Mouse (Mus musculus): ENCODE measurements around the gene Itih4. TPM values are rescaled to one million over a fixed set of nuclear protein-coding genes. Genes with fewer than 3 reads are reported as not detected.

The Itih4 gene
- not detected for polyA plus RNA-seq (2017; shearing (Covaris generic))

GRCm38 (mm10) chr14:30886204-30886603 lies at the start of gene Itih4:
Gene Itih4 (plus strand): TSS chr14:30886476.

DNA sequence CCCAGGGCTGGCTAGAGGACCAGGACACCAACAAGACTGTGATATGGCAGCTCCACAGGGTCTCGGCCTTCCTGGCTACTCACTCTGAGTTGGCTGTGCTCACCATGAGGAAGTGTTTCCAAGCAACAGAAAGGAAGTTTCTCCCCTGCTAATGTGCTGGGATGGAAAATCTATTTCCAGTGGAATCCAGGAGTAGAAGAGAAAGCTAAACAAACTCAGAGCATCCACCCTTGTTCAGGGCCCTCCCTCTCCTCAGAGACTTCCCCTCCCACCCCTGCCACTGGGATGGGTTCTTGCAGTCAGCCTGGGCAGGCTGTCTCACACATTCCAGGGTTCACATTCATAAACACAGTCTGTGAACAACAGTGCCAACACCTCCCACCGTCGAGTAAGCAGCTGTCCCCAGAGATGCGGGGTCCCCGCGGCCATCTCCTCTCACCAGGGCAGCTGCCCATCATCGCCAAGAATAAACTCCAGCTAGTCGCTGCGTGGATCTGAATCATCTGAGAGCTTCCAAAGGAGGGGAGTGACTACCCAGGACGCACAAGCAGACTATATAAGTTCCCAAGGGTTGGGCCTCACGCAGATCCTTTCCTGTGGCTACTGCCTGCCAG lies 7.2 kb upstream of the Itih4 start, which contains the start of gene Mustn1:
Gene Mustn1 (plus strand): TSS at position 243 of the 614 bp plus-strand sequence.

GRCm38 (mm10) chr14:30923375-30924105 lies 37.3 kb downstream of the Itih4 start, which contains the start of gene Itih3:
Gene Itih3 (minus strand): TSS chr14:30923760.

GRCm38 (mm10) chr14:30943038-30943437 lies 56.8 kb downstream of the Itih4 start, which contains the start of gene Itih1:
Gene Itih1 (minus strand): TSS chr14:30943289.

DNA sequence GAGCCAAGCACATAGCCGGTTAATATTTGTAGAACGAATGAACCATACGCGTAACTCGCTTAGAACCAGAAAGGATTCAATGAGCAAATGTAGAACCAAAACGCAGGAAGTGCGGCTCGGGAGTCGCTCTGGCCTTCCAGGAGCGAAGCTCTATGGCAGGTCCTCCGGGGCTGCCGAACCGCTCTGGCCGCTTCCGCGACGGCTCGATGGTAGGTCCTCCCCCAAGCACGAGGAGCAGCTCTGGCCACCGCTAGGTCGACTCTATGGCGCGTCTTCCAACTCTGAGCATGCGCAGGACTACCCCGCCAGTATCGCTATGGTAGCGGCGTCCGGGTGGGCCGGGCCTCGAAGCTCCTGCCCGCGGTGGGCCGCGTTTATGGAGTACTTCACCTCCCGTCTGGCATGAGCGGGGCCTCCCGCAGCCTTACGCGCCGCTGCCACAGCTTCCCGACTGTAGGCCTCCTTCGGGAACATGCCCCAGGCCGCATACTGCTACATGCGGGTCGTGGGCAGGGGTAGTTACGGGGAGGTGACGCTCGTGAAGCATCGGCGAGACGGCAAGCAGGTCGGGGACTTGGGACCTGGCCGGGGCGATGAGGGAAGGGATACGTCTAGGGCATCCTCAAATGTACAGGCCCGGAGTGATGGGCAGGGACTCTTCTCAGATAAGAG lies 65.0 kb downstream of the Itih4 start, which contains the start of gene Nek4:
Gene Nek4 (plus strand): TSS at position 224 of the 672 bp plus-strand sequence.

Other genes with a start within 250 kb of the Itih4 start
- gene Rft1, start 232.1 kb upstream of the Itih4 start, polyA plus RNA-seq (2017; shearing (Covaris generic)), result 7.7 TPM
- gene Sfmbt1, start 171.6 kb upstream of the Itih4 start, polyA plus RNA-seq (2017; shearing (Covaris generic)), result 15.8 TPM
- gene Tmem110, start 60.9 kb upstream of the Itih4 start, polyA plus RNA-seq (2017; shearing (Covaris generic)), result 17.5 TPM
- gene Mustn1, start 7.3 kb upstream of the Itih4 start, polyA plus RNA-seq (2017; shearing (Covaris generic)), result 0.41 TPM
- not detected for gene Itih3, start 37.3 kb downstream of the Itih4 start, polyA plus RNA-seq (2017; shearing (Covaris generic))
- not detected for gene Itih1, start 56.8 kb downstream of the Itih4 start, polyA plus RNA-seq (2017; shearing (Covaris generic))
- gene Nek4, start 64.9 kb downstream of the Itih4 start, polyA plus RNA-seq (2017; shearing (Covaris generic)), result 6.8 TPM
- 7.8 TPM for gene Glt8d1, start 114.9 kb downstream of the Itih4 start, polyA plus RNA-seq (2017; shearing (Covaris generic))
- 155 TPM for gene Spcs1, start 115.2 kb downstream of the Itih4 start, polyA plus RNA-seq (2017; shearing (Covaris generic))
- gene Pbrm1, start 132.7 kb downstream of the Itih4 start, polyA plus RNA-seq (2017; shearing (Covaris generic)), result 143 TPM
- gene Gnl3, start 132.7 kb downstream of the Itih4 start, polyA plus RNA-seq (2017; shearing (Covaris generic)), result 118 TPM
- gene Smim4, start 242.5 kb downstream of the Itih4 start, polyA plus RNA-seq (2017; shearing (Covaris generic)), result 55.9 TPM
- gene Nt5dc2, start 244.6 kb downstream of the Itih4 start, polyA plus RNA-seq (2017; shearing (Covaris generic)), result not detected

Data from effector memory CD4-positive, alpha-beta T cell, adult 7 months (primary cell).